Mouse (Mus musculus): ENCODE data around the gene Mpz. TPM values are rescaled to one million over a fixed set of nuclear protein-coding genes. Genes with fewer than 3 reads are reported as not detected.

Gene Mpz
- polyA plus RNA-seq, 1 experiment = 0.28 TPM

- Histone ChIP-seq H3K36me3 (ENCODE audit: control insufficient read depth, insufficient read depth, low read length) (no peaks in the 10 kb centered on the region), H3K4me1 (ENCODE audit: control insufficient read depth, insufficient read depth, insufficient read length, low read length) (peaks cover 10% of the 10 kb centered on the region), H3K27me3 (ENCODE audit: control insufficient read depth, insufficient read depth, low read length) (peaks cover 25% of the 10 kb centered on the region), H3K4me3 (ENCODE audit: low read depth, low read length) (peak overlapping the region; percentile 33), H3K27ac (ENCODE audit: insufficient read depth, low read depth, low read length) (no peak overlapping the region)
- TF ChIP-seq CTCF (IDR thresholded peaks at IDR 0.05; ENCODE audit: extremely low read depth, insufficient read length, insufficient replicate concordance, low read depth, low read length) (no peak), POLR2A (IDR thresholded peaks at IDR 0.05; ENCODE audit: low read depth, low read length) (no peak)
- WGBS = 23% methylated on average over 18 of the region's 18 CpGs
These were observed 42.8 kb downstream of the Mpz start for GRCm38 (mm10) chr1:171193093-171193840.

GRCm38 (mm10) chr1:171193911-171194830 is 43.7 kb downstream of the Mpz start:
- Histone ChIP-seq H3K27ac (ENCODE audit: insufficient read depth, low read depth, low read length) (no peak overlapping the region), H3K36me3 (ENCODE audit: control insufficient read depth, insufficient read depth, low read length) (no peaks in the 10 kb centered on the region), H3K4me1 (ENCODE audit: control insufficient read depth, insufficient read depth, insufficient read length, low read length) (peaks cover 13% of the 10 kb centered on the region), H3K4me3 (ENCODE audit: low read depth, low read length) (no peak overlapping the region), H3K27me3 (ENCODE audit: control insufficient read depth, insufficient read depth, low read length) (peaks cover 25% of the 10 kb centered on the region)
- no peak for TF ChIP-seq POLR2A (IDR thresholded peaks at IDR 0.05; ENCODE audit: low read depth, low read length)
- TF ChIP-seq CTCF (IDR thresholded peaks at IDR 0.05; ENCODE audit: extremely low read depth, insufficient read length, insufficient replicate concordance, low read depth, low read length) = no peak
- 60% methylated on average over 11 of the region's 11 CpGs for WGBS

GRCm38 (mm10) chr1:171195046-171195822 is 44.7 kb downstream of the Mpz start:
- Histone ChIP-seq H3K4me1 (ENCODE audit: control insufficient read depth, insufficient read depth, insufficient read length, low read length) (peaks cover 16% of the 10 kb centered on the region), H3K36me3 (ENCODE audit: control insufficient read depth, insufficient read depth, low read length) (no peaks in the 10 kb centered on the region), H3K27me3 (ENCODE audit: control insufficient read depth, insufficient read depth, low read length) (peaks cover 25% of the 10 kb centered on the region), H3K27ac (ENCODE audit: insufficient read depth, low read depth, low read length) (no peak overlapping the region), H3K4me3 (ENCODE audit: low read depth, low read length) (peak overlapping the region; percentile 60)
- WGBS = 21% methylated on average over 20 of the region's 20 CpGs
- no peak for TF ChIP-seq POLR2A (IDR thresholded peaks at IDR 0.05; ENCODE audit: low read depth, low read length)

- Histone ChIP-seq H3K36me3 (ENCODE audit: control insufficient read depth, insufficient read depth, low read length) (no peaks in the 10 kb centered on the region), H3K4me3 (ENCODE audit: low read depth, low read length) (peak within 1 kb of the TSS; percentile 60), H3K27ac (ENCODE audit: insufficient read depth, low read depth, low read length) (no peak within 1 kb of the TSS), H3K4me1 (ENCODE audit: control insufficient read depth, insufficient read depth, insufficient read length, low read length) (peaks cover 16% of the 10 kb centered on the region), H3K27me3 (ENCODE audit: control insufficient read depth, insufficient read depth, low read length) (peaks cover 25% of the 10 kb centered on the region)
- 1% methylated on average over 33 of the region's 33 CpGs for WGBS
- TF ChIP-seq POLR2A (IDR thresholded peaks at IDR 0.05; ENCODE audit: low read depth, low read length) = peak; percentile 52
- no peak for TF ChIP-seq CTCF (IDR thresholded peaks at IDR 0.05; ENCODE audit: extremely low read depth, insufficient read length, insufficient replicate concordance, low read depth, low read length)
These were observed 45.4 kb downstream of the Mpz start, which contains the start of gene Pcp4l1 for GRCm38 (mm10) chr1:171195887-171196397. TSS of gene Pcp4l1 (minus strand) at chr1:171196268.

- WGBS = 23% methylated on average over 1 of the region's 1 CpGs
- H3K27me3 ChIP-seq (ENCODE audit: control insufficient read depth, insufficient read depth, low read length) = peaks cover 14% of the 10 kb centered on the region
These were observed 49.0 kb downstream of the Mpz start for GRCm38 (mm10) chr1:171199532-171199931.

GRCm38 (mm10) chr1:171200769-171201168 is 50.3 kb downstream of the Mpz start:
- peaks cover 5% of the 10 kb centered on the region; the same call in 1 of the 2 replicates for H3K27me3 ChIP-seq (ENCODE audit: control insufficient read depth, insufficient read depth, low read length)
- H3K27ac ChIP-seq (ENCODE audit: insufficient read depth, low read depth, low read length) = 0 out of 2 replicates have a peak overlapping the region, but pooled peaks have one; percentile 2
- H3K4me3 ChIP-seq (ENCODE audit: low read depth, low read length) = no peak overlapping the region
- TF ChIP-seq CTCF (IDR thresholded peaks at IDR 0.05; ENCODE audit: extremely low read depth, insufficient read length, insufficient replicate concordance, low read depth, low read length) = no peak
- no peak for TF ChIP-seq POLR2A (IDR thresholded peaks at IDR 0.05; ENCODE audit: low read depth, low read length)
- no peaks in the 10 kb centered on the region for H3K36me3 ChIP-seq (ENCODE audit: control insufficient read depth, insufficient read depth, low read length)
- peaks cover 11% of the 10 kb centered on the region for H3K4me1 ChIP-seq (ENCODE audit: control insufficient read depth, insufficient read depth, insufficient read length, low read length)
- WGBS = 71% methylated on average over 1 of the region's 1 CpGs

More at GRCm38 (mm10) chr1:171199532-171199931, 49.0 kb downstream of the Mpz start:
- Histone ChIP-seq H3K4me1 (ENCODE audit: control insufficient read depth, insufficient read depth, insufficient read length, low read length) (peaks cover 13% of the 10 kb centered on the region), H3K4me3 (ENCODE audit: low read depth, low read length) (no peak overlapping the region), H3K27ac (ENCODE audit: insufficient read depth, low read depth, low read length) (peak overlapping the region; percentile 88), H3K36me3 (ENCODE audit: control insufficient read depth, insufficient read depth, low read length) (no peaks in the 10 kb centered on the region)
- TF ChIP-seq CTCF (IDR thresholded peaks at IDR 0.05; ENCODE audit: extremely low read depth, insufficient read length, insufficient replicate concordance, low read depth, low read length) (no peak), POLR2A (IDR thresholded peaks at IDR 0.05; ENCODE audit: low read depth, low read length) (no peak)
